Mouse (Mus musculus): ENCODE measurements around the gene Gm10577.
A peak's percentile ranks its signal among the peaks of the same experiment; 100 is the strongest.

Gm10577 gene

GRCm38 (mm10) chr4:100995617-100996016 lies 24.9 kb downstream of the Gm10577 start:
- DNase-seq (ENCODE audit: low spot score in 2 of 2) = no peak

DNA sequence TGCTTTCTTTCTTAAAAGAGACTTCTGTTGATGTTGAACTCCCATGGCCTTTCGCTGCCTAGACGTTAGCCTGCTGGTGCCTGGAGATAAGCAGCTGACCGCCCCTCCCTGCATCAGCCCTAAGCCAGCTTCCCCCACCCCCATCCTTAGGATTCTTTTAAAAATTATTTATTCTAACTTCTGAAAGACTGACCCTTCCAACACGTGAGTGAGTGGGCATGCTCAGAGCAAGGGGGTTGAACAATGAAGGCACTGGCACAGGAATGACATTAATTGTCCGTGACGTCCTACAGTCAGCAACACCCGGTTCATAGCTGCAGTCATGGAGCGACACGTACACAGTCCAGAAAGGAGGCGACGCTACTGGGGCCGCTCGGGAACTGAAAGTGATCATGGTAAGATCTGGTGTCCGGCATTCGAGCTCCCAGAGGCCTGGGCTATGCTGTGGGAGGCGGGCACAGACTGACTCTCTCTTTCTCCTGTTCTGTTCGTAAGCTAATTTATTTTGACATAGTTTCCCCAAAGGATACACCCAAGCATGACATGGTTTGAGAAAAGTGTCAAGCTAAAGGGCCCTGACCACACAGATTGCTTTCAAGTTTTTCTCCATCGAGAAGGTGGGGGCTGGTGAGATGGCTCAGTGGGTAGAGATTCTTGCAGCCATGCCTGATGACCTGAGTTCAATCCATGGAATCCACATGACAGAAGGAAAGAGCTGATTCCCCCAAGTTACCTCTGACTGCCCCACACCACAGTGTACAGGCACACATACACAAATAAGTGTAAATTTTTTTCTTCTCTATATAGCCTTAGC lies 25.8 kb downstream of the Gm10577 start:
- DNase-seq (ENCODE audit: low spot score in 2 of 2) = peak; percentile 13 to 32

GRCm38 (mm10) chr4:100992086-100992485 lies 28.4 kb downstream of the Gm10577 start:
- no peak for DNase-seq (ENCODE audit: low spot score in 2 of 2)

GRCm38 (mm10) chr4:100990996-100991395 lies 29.5 kb downstream of the Gm10577 start:
- DNase-seq (ENCODE audit: low spot score in 2 of 2) = no peak

- no peak for DNase-seq (ENCODE audit: low spot score in 2 of 2)
Observed at GRCm38 (mm10) chr4:100988231-100988799, 32.2 kb downstream of the Gm10577 start.

DNA sequence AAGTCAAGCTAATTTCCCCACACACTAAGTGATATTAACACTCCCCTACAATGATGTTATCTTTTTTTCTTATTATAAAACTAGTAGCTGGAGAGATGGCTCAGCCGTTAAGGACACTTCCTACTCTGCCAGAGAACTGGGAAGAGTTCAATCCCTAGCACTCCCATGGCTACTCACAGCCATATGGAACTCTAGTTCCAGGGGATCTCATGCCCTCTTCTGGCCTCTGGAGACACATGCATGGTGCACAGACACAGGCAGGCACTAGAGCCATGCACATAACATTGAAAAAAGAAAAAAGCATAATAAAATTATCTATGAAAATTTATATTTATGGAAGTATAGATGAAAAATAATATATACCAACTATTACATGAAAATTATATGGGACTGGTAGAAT lies 33.3 kb downstream of the Gm10577 start:
- DNase-seq (ENCODE audit: low spot score in 2 of 2) = no peak

DNA sequence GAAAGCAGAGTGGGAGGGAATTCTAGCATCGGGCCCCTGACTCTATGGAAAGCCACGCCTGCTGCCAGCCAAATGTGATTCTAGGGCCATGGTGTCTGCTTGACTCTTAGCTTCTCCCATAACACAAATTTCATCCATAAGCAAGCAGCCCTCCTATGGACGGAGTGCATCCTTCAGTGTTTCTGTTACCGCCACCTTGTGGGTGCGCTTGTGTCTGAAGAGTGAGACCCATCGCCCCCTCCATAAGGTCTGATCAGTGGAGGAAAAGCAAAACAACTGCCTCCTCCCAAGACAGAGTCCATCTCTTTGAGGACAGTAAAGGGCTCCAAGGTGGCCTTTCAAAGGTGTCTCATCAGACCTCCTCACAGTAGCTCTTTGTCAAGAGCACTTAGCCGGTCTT lies 43.0 kb downstream of the Gm10577 start:
- DNase-seq (ENCODE audit: low spot score in 2 of 2) = no peak

DNA sequence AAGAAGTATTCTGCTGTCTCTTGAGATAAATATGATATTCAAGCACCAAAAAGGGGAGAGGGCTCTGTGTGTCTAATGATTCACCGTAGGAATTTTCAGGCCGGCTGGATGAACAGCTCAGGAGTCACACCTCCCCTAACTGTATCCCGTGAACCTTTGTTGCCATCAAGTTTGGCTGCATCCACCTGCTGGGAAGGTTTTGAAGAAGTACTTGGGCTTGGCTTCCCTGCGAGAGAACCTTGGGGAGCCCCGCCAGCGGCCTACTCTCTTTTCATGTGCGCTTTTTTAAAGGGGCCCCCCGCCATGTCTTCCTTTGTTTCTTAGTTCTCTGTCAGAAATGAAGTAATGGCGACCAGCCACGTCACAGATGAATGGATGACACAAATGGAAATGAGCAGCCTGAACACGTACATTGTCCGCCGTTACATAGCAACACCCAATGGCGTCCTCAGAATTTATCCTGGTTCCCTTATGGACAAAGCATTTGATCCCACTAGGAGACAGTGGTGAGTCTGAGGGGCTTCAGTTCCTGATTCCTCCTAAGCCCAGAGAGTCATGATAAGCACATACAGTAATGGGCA lies 46.0 kb downstream of the Gm10577 start:
- DNase-seq (ENCODE audit: low spot score in 2 of 2) = no peak

GRCm38 (mm10) chr4:100973641-100974454 lies 46.6 kb downstream of the Gm10577 start:
- no peak for DNase-seq (ENCODE audit: low spot score in 2 of 2)

All from spleen, postnatal 36 days (tissue).